Mouse (Mus musculus) hindbrain, embryonic 13.5 days (tissue): ENCODE results near the gene AL732309.1. TPM values are rescaled to one million over a fixed set of nuclear protein-coding genes. Genes with fewer than 3 reads are reported as not detected.

ENCODE experiments used
- ATAC-seq: fragments of 200-750 bp; cut with Nextera tagmentation; 2 replicates; pipeline ENCODE4 v1.8.0; 2017; ENCODE audit warnings: moderate TSS enrichment; ENCODE audit not compliant: low FRiP score
- H3K27ac ChIP-seq: fragments of 300-500 bp; sonication (generic); 2 replicates; pipeline ENCODE4 v1.5.1; 2015; ENCODE audit warnings: inconsistent platforms, mild to moderate bottlenecking, moderate library complexity
- H3K27me3 ChIP-seq: fragments of 300-500 bp; sonication (generic); 2 replicates; pipeline ENCODE4 v1.6.1; 2015; ENCODE audit warnings: mild to moderate bottlenecking, inconsistent platforms
- H3K36me3 ChIP-seq: fragments of 300-500 bp; sonication (generic); 2 replicates; pipeline ENCODE4 v1.6.1; 2015; ENCODE audit warnings: mild to moderate bottlenecking, inconsistent platforms
- H3K4me1 ChIP-seq: fragments of 300-500 bp; sonication (generic); replicated peaks from 2 replicates; pipeline ENCODE4 v1.6.1; 2015; ENCODE audit warnings: inconsistent platforms
- H3K4me2 ChIP-seq: fragments of 300-500 bp; sonication (generic); 2 replicates; pipeline ENCODE4 v1.6.1; 2015; ENCODE audit warnings: inconsistent platforms, mild to moderate bottlenecking, moderate library complexity
- H3K4me3 ChIP-seq: fragments of 300-500 bp; sonication (generic); 2 replicates; pipeline ENCODE4 v1.5.1; 2015; ENCODE audit warnings: mild to moderate bottlenecking, inconsistent platforms
- H3K9ac ChIP-seq: fragments of 300-500 bp; sonication (generic); 2 replicates; pipeline ENCODE4 v1.6.1; 2015; ENCODE audit warnings: mild to moderate bottlenecking, inconsistent platforms
- H3K9me3 ChIP-seq: fragments of 300-500 bp; sonication (generic); 2 replicates; pipeline ENCODE4 v1.6.1; 2016; ENCODE audit warnings: inconsistent platforms
- WGBS: fragments of 180-500 bp; shearing (Covaris S2); methylation state at CpG from one replicate; pipeline ENCODE4 v1.1.7; 2015; 5-methylcytosine and 5-hydroxymethylcytosine counted together
- polyA plus RNA-seq: library from polyadenylated mRNA; unstranded; fragments of >200 nt; fragmentation: Nextera tagmentation; extraction: Ambion mirVana; gene quantifications from 2 replicates; pipeline ENCODE4 v1.2.1, GENCODE M21; 2015

The AL732309.1 gene
- polyA plus RNA-seq, 1 experiment from 2014 or later, result 5.1 TPM

GRCm38 (mm10) chr2:25286837-25287636 is 40.4 kb upstream of the AL732309.1 start:
- peak overlapping the region; percentile 13; the same call in 1 of the 2 replicates for H3K9ac ChIP-seq
- H3K27me3 ChIP-seq, result peaks cover 55% of the 10 kb centered on the region
- no peak for ATAC-seq
- no peak overlapping the region for H3K4me2 ChIP-seq
- no peak overlapping the region for H3K27ac ChIP-seq
- H3K4me1 ChIP-seq, result peaks cover 35% of the 10 kb centered on the region
- H3K4me3 ChIP-seq, result no peak overlapping the region
- 52% methylated on average over 7 of the region's 7 CpGs for whole genome bisulfite sequencing
- no peaks in the 10 kb centered on the region for H3K9me3 ChIP-seq
- H3K36me3 ChIP-seq, result peaks cover 47% of the 10 kb centered on the region

- H3K4me1 ChIP-seq, result peaks cover 28% of the 10 kb centered on the region
- H3K4me2 ChIP-seq, result no peak overlapping the region
- no peak overlapping the region; the same call in 1 of the 2 replicates for H3K9ac ChIP-seq
- peaks cover 52% of the 10 kb centered on the region for H3K36me3 ChIP-seq
- no peak for ATAC-seq
- WGBS, result 97% methylated on average over 1 of the region's 1 CpGs
- no peak overlapping the region for H3K27ac ChIP-seq
- no peak overlapping the region for H3K4me3 ChIP-seq
- no peaks in the 10 kb centered on the region for H3K9me3 ChIP-seq
- peaks cover 47% of the 10 kb centered on the region for H3K27me3 ChIP-seq
These were observed 39.7 kb upstream of the AL732309.1 start for GRCm38 (mm10) chr2:25286314-25286713.

- peaks cover 59% of the 10 kb centered on the region for H3K36me3 ChIP-seq
These were observed 38.9 kb upstream of the AL732309.1 start for GRCm38 (mm10) chr2:25285551-25285950.

GRCm38 (mm10) chr2:25278928-25279882 is 32.5 kb upstream of the AL732309.1 start:
- no peaks in the 10 kb centered on the region for H3K9me3 ChIP-seq
- H3K4me1 ChIP-seq, result peaks cover 7% of the 10 kb centered on the region
- no peak overlapping the region for H3K4me3 ChIP-seq
- ATAC-seq, result no peak
- H3K27me3 ChIP-seq, result no peaks in the 10 kb centered on the region
- H3K4me2 ChIP-seq, result no peak overlapping the region
- WGBS, result 66% methylated on average over 13 of the region's 13 CpGs
- H3K9ac ChIP-seq, result no peak overlapping the region
- H3K36me3 ChIP-seq, result peaks cover 96% of the 10 kb centered on the region
- no peak overlapping the region for H3K27ac ChIP-seq

More at GRCm38 (mm10) chr2:25285551-25285950, 38.9 kb upstream of the AL732309.1 start:
- peaks cover 21% of the 10 kb centered on the region for H3K4me1 ChIP-seq
- H3K4me3 ChIP-seq, result no peak overlapping the region
- H3K9ac ChIP-seq, result no peak overlapping the region
- WGBS, result 96% methylated on average over 2 of the region's 2 CpGs
- ATAC-seq, result no peak
- H3K9me3 ChIP-seq, result no peaks in the 10 kb centered on the region
- H3K4me2 ChIP-seq, result no peak overlapping the region
- H3K27me3 ChIP-seq, result peaks cover 40% of the 10 kb centered on the region
- H3K27ac ChIP-seq, result no peak overlapping the region

GRCm38 (mm10) chr2:25273010-25273409 is 26.3 kb upstream of the AL732309.1 start:
- WGBS, result 39% methylated on average over 16 of the region's 16 CpGs
- peaks cover 42% of the 10 kb centered on the region for H3K4me1 ChIP-seq
- H3K36me3 ChIP-seq, result peaks cover 77% of the 10 kb centered on the region

GRCm38 (mm10) chr2:25272515-25272914 is 25.9 kb upstream of the AL732309.1 start:
- Histone ChIP-seq H3K4me3 (peak overlapping the region; percentile 95), H3K36me3 (peaks cover 74% of the 10 kb centered on the region), H3K27me3 (no peaks in the 10 kb centered on the region), H3K4me1 (peaks cover 47% of the 10 kb centered on the region), H3K9me3 (no peaks in the 10 kb centered on the region), H3K27ac (peak overlapping the region; percentile 62; the same call in 1 of the 2 replicates), H3K4me2 (peak overlapping the region; percentile 97), H3K9ac (peak overlapping the region; percentile 92)
- 1% methylated on average over 21 of the region's 29 CpGs for WGBS
- peak; percentile 61 for ATAC-seq

More at GRCm38 (mm10) chr2:25273010-25273409, 26.3 kb upstream of the AL732309.1 start:
- H3K27me3 ChIP-seq, result no peaks in the 10 kb centered on the region
- peak overlapping the region; percentile 92 for H3K9ac ChIP-seq
- no peaks in the 10 kb centered on the region for H3K9me3 ChIP-seq
- H3K27ac ChIP-seq, result peak overlapping the region; percentile 62; the same call in 1 of the 2 replicates
- ATAC-seq, result no peak
- H3K4me3 ChIP-seq, result peak overlapping the region; percentile 95
- peak overlapping the region; percentile 97 for H3K4me2 ChIP-seq

- Histone ChIP-seq H3K4me3 (peak within 1 kb of the TSS; percentile 95), H3K4me2 (peak within 1 kb of the TSS; percentile 97), H3K9ac (peak within 1 kb of the TSS; percentile 92), H3K36me3 (peaks cover 68% of the 10 kb centered on the region), H3K27me3 (no peaks in the 10 kb centered on the region), H3K27ac (peak within 1 kb of the TSS; percentile 91), H3K9me3 (no peaks in the 10 kb centered on the region), H3K4me1 (peaks cover 52% of the 10 kb centered on the region)
- ATAC-seq, result peak; percentile 94
- WGBS, result under 1% methylated on average over 55 of the region's 55 CpGs
These were observed 25.3 kb upstream of the AL732309.1 start, which contains the start of the genes Ssna1 and Anapc2 for GRCm38 (mm10) chr2:25271827-25272511. Gene Ssna1 (minus strand): TSS chr2:25272438. Gene Anapc2 (plus strand): TSS chr2:25272478.

- H3K27me3 ChIP-seq, result peaks cover 18% of the 10 kb centered on the region
- peak overlapping the region; percentile 62 for H3K27ac ChIP-seq
- H3K4me2 ChIP-seq, result peak overlapping the region; percentile 99; the same call in 1 of the 2 replicates
- H3K9ac ChIP-seq, result peak overlapping the region; percentile 36
- H3K4me3 ChIP-seq, result no peak overlapping the region
- peaks cover 73% of the 10 kb centered on the region for H3K4me1 ChIP-seq
- H3K36me3 ChIP-seq, result peaks cover 31% of the 10 kb centered on the region
- ATAC-seq, result no peak
- 74% methylated on average over 4 of the region's 4 CpGs for WGBS
- H3K9me3 ChIP-seq, result no peaks in the 10 kb centered on the region
These were observed 21.2 kb upstream of the AL732309.1 start for GRCm38 (mm10) chr2:25267746-25268309.

GRCm38 (mm10) chr2:25267241-25267640 is 20.6 kb upstream of the AL732309.1 start:
- peaks cover 72% of the 10 kb centered on the region for H3K4me1 ChIP-seq
- no peaks in the 10 kb centered on the region for H3K9me3 ChIP-seq
- peak overlapping the region; percentile 99 for H3K4me2 ChIP-seq
- no peak for ATAC-seq
- peaks cover 31% of the 10 kb centered on the region for H3K36me3 ChIP-seq
- H3K27me3 ChIP-seq, result peaks cover 18% of the 10 kb centered on the region
- H3K27ac ChIP-seq, result peak overlapping the region; percentile 83
- peak overlapping the region; percentile 79; the same call in 1 of the 2 replicates for H3K4me3 ChIP-seq
- H3K9ac ChIP-seq, result peak overlapping the region; percentile 36

- H3K9ac ChIP-seq, result peak overlapping the region; percentile 70
- H3K27ac ChIP-seq, result peak overlapping the region; percentile 83
- 35% methylated on average over 2 of the region's 2 CpGs for WGBS
- no peaks in the 10 kb centered on the region for H3K9me3 ChIP-seq
- peak overlapping the region; percentile 99 for H3K4me2 ChIP-seq
- peak overlapping the region; percentile 79 for H3K4me3 ChIP-seq
- peaks cover 74% of the 10 kb centered on the region for H3K4me1 ChIP-seq
- no peak for ATAC-seq
- peaks cover 31% of the 10 kb centered on the region for H3K36me3 ChIP-seq
- peaks cover 18% of the 10 kb centered on the region for H3K27me3 ChIP-seq
These were observed 20.1 kb upstream of the AL732309.1 start for GRCm38 (mm10) chr2:25266720-25267119.
